Mouse (Mus musculus) heart, embryonic 12.5 days (tissue): Measurements from ENCODE around the gene Slc38a10. TPM values are rescaled to one million over a fixed set of nuclear protein-coding genes. Genes with fewer than 3 reads are reported as not detected.

Experiments used
- ATAC-seq: fragments of 200-750 bp; cut with Nextera tagmentation; 2 replicates; pipeline ENCODE4 v1.8.0; 2017; ENCODE audit warnings: moderate TSS enrichment, moderate library complexity; ENCODE audit not compliant: insufficient number of reproducible peaks, low FRiP score
- H3K27ac ChIP-seq: fragments of 300-500 bp; sonication (generic); 2 replicates; pipeline ENCODE4 v1.5.1; 2016; ENCODE audit warnings: mild to moderate bottlenecking, moderate library complexity; ENCODE audit not compliant: poor library complexity, severe bottlenecking
- H3K27me3 ChIP-seq: fragments of 300-500 bp; sonication (generic); replicated peaks from 2 replicates; pipeline ENCODE4 v1.6.1; 2016; ENCODE audit warnings: mild to moderate bottlenecking, moderate library complexity
- H3K36me3 ChIP-seq: fragments of 300-500 bp; sonication (generic); 2 replicates; pipeline ENCODE4 v1.6.1; 2016; ENCODE audit warnings: mild to moderate bottlenecking, moderate library complexity
- H3K4me1 ChIP-seq: fragments of 300-500 bp; sonication (generic); replicated peaks from 2 replicates; pipeline ENCODE4 v1.6.1; 2016; ENCODE audit warnings: mild to moderate bottlenecking
- H3K4me2 ChIP-seq: fragments of 300-500 bp; sonication (generic); 2 replicates; pipeline ENCODE4 v1.6.1; 2016; ENCODE audit warnings: mild to moderate bottlenecking, moderate library complexity
- H3K4me3 ChIP-seq: fragments of 300-500 bp; sonication (generic); 2 replicates; pipeline ENCODE4 v1.5.1; 2016; ENCODE audit warnings: mild to moderate bottlenecking
- H3K9ac ChIP-seq: fragments of 300-500 bp; sonication (generic); 2 replicates; pipeline ENCODE4 v1.6.1; 2016; ENCODE audit warnings: mild to moderate bottlenecking, moderate library complexity
- H3K9me3 ChIP-seq: fragments of 300-500 bp; sonication (generic); replicated peaks from 2 replicates; pipeline ENCODE4 v1.6.1; 2016; ENCODE audit warnings: mild to moderate bottlenecking, moderate library complexity
- WGBS: fragments of 180-500 bp; shearing (Covaris S2); methylation state at CpG from one replicate; pipeline ENCODE4 v1.1.7; 2016; 5-methylcytosine and 5-hydroxymethylcytosine counted together
- polyA plus RNA-seq: library from polyadenylated mRNA; unstranded; fragments of >200 nt; fragmentation: Nextera tagmentation; extraction: Ambion mirVana; gene quantifications from 2 replicates; pipeline ENCODE4 v1.2.1, GENCODE M21; 2016

Slc38a10 gene
- 114 and 117 TPM in 2 replicates for polyA plus RNA-seq

DNA sequence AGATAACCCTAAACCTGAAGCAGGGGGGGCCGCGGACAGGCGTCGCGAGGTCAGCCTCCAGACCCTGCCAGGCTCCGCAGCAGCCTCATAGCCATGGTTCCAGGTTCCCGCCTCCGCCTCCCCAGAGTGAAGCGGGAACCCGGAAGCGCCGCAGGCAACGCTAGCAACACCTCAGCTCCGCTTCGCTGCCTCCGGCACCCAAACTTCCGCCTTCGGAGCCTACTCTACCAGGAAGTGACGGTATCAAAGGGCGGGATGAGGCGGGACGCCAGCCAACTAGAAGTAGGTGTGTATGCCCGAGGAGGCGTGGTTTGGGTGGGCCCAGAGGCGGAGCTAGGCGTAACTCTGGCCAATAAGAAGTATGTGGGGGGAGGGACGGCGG lies at the start of gene Slc38a10:
Slc38a10 (minus strand) TSS at position 234 of the 382 bp plus-strand sequence.
- under 1% methylated on average over 28 of the region's 28 CpGs for WGBS
- peak within 1 kb of the TSS; percentile 76 for H3K4me3 ChIP-seq
- ATAC-seq = peak; percentile 98
- no peaks in the 10 kb centered on the region; the same call in 1 of the 2 replicates for H3K9me3 ChIP-seq
- H3K4me1 ChIP-seq = peaks cover 26% of the 10 kb centered on the region
- peak within 1 kb of the TSS; percentile 79 for H3K9ac ChIP-seq
- H3K27me3 ChIP-seq = no peaks in the 10 kb centered on the region
- H3K4me2 ChIP-seq = peak within 1 kb of the TSS; percentile 95
- peak within 1 kb of the TSS; percentile 80 for H3K27ac ChIP-seq
- H3K36me3 ChIP-seq = no peaks in the 10 kb centered on the region

DNA sequence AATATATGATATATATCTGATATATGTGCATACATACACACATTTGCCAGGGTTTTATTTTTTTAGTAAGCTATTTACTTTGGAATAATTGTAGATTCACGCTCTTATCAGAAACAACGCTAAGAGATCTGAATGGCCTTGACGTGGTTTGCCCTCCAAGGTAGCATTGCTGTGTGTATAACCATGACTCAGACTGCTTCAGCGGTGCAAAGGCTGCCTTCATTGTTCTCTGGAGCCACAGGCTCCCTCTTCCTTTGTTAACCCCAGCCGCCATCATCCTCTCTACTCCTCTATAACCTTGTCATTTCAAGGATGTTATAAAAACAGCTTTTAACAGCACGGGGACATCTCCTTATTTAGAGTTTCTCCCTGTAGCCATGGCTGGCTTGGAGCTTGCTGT lies 49.5 kb upstream of the Slc38a10 start:
- H3K27ac ChIP-seq = no peak overlapping the region
- WGBS = 65% methylated on average over 6 of the region's 6 CpGs
- H3K27me3 ChIP-seq = no peaks in the 10 kb centered on the region
- H3K36me3 ChIP-seq = no peaks in the 10 kb centered on the region
- no peaks in the 10 kb centered on the region for H3K9me3 ChIP-seq
- H3K4me3 ChIP-seq = no peak overlapping the region
- no peak overlapping the region for H3K4me2 ChIP-seq
- no peak overlapping the region for H3K9ac ChIP-seq
- ATAC-seq = no peak
- H3K4me1 ChIP-seq = peaks cover 15% of the 10 kb centered on the region

DNA sequence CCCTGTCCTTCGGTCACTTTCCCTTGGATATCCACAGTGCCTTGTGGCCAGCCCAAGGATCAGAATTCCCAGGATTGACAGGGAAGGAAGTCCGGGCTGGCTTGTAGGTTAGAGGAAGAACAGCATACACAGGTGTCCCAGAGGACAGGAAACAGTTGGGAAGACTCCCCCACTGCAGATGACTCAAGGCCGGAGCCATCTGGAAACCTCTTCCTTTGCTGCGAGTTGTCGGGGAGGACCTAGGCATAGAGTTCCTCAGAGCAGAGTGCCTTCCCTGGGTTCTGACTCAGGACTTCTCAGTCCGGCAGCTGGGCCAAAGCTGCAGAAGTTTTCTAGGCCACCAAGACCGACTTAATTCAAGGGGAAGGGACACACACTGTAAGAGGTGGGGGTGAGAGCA lies 48.6 kb upstream of the Slc38a10 start:
- Histone ChIP-seq H3K9me3 (no peaks in the 10 kb centered on the region), H3K4me1 (peaks cover 13% of the 10 kb centered on the region), H3K27ac (no peak overlapping the region), H3K9ac (0 out of 2 replicates have a peak overlapping the region, but pooled peaks have one; percentile 16), H3K4me2 (no peak overlapping the region), H3K4me3 (no peak overlapping the region), H3K27me3 (no peaks in the 10 kb centered on the region), H3K36me3 (no peaks in the 10 kb centered on the region)
- 43% methylated on average over 7 of the region's 7 CpGs for WGBS
- ATAC-seq = no peak

DNA sequence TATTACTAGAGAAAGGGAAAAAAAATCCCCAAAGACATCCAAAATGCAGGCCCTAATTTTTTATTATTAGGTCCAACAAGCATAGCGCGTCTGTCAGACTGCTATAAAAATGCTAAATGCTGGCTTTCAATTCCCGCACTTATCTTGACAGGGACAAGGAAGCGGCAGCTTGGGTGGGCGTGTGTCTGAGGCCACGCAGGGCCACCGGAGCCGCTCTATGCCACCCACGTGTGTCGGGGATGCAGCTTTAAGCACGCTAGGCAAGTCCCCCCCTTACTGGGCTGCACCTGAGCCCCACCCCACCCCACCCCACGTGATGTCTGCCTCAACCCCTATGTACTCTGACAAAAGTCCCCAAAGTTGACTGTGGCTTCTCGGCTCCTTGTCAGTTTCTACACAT lies 47.7 kb upstream of the Slc38a10 start:
- H3K4me2 ChIP-seq = peak overlapping the region; percentile 42
- no peak overlapping the region for H3K27ac ChIP-seq
- peaks cover 13% of the 10 kb centered on the region for H3K4me1 ChIP-seq
- no peaks in the 10 kb centered on the region for H3K27me3 ChIP-seq
- H3K9me3 ChIP-seq = no peaks in the 10 kb centered on the region
- no peak overlapping the region for H3K4me3 ChIP-seq
- H3K36me3 ChIP-seq = no peaks in the 10 kb centered on the region
- no peak overlapping the region for H3K9ac ChIP-seq
- WGBS = 24% methylated on average over 13 of the region's 13 CpGs
- ATAC-seq = no peak

DNA sequence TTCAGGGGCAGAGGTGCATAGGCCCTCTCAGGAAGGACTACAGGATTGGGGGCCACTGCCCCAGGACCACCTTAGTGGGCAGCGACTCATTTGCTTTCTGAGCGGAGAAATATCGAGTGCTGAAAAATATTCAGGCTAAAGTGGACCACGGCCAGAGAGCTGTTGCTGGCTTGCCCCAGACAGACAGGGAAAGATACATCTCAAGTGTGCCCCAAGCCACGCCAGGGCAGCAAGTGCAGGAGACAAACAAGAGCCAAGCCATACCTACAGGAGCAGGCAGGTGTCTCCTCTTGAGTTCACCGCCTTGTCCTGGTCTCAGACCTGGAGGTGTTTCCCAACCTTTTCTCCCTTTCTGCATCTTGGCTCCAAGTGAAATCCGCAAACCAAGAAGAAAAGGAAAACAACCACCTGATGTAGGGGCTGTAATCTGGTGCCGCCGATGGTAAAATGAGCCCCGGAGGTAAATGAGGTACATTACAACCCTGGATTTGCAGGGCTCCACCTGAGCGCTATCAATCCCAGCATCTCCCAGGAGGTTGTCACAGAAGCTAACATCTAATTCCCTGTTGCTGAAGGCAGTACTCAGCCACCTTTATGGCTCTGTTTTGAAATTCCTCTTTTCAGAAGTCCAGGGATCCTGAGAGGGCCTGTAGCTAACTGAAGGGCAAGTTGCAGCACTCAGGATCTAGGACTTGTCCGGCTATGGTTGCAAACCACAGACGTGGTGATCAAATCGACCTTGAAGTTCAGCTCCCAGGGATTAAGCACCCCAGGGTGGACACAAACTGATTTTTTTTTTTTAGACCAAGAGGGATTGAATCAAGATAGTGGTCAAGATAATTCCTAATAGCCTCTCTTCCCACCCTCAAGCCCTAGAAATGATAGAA lies 39.6 kb upstream of the Slc38a10 start:
- Histone ChIP-seq H3K27ac (peak overlapping the region; percentile 93), H3K4me1 (peaks cover 27% of the 10 kb centered on the region), H3K4me3 (peak overlapping the region; percentile 62), H3K9ac (peak overlapping the region; percentile 70), H3K27me3 (no peaks in the 10 kb centered on the region), H3K36me3 (peaks cover 8% of the 10 kb centered on the region; the same call in 1 of the 2 replicates), H3K4me2 (peak overlapping the region; percentile 97), H3K9me3 (no peaks in the 10 kb centered on the region)
- ATAC-seq = no peak
- 38% methylated on average over 14 of the region's 14 CpGs for WGBS

DNA sequence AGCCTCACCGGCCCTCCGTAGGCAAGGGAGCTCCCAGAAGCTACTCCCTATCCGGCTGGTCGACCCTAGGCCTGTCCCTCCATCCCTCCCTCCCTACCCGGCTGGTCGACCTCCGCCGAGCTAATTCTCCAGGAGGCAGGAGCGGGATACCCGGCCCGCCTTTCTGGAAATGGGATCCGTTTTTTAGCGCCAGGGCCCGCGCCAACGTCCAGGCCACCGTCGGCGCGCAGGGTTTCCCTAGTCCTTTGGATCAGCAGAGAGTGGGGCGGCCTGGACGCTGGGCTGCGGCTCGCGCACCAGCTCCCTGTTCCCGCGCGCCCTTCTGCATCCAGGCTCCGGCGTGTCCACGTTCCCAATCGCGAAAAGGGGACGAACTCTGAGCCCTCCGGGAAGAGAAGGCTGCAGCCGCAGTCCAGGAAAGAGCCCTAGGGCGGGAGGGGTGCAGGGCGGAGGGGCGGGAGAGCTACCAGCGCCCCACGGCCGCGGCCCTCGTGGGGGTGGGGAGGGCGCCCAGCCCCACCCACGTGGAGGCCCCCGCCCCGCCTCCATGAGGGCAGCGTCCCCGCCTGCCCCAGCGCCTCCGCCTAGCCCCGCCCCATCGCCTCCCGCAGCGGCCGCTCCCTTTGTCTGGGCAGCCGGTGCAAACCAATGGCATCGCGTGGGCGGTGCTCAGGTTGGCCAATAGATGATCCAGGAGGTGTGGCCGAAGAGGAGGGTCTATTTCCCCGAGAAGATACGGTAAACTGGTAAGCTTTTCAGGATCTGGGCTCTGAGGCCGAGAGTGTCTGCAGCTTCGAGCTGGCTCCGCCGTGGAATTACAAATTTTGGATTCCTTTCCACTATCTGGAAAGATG lies 38.5 kb upstream of the Slc38a10 start:
- peak overlapping the region; percentile 87 for H3K9ac ChIP-seq
- H3K4me2 ChIP-seq = peak overlapping the region; percentile 97
- peak overlapping the region; percentile 62 for H3K4me3 ChIP-seq
- H3K27me3 ChIP-seq = no peaks in the 10 kb centered on the region
- peaks cover 11% of the 10 kb centered on the region; the same call in 1 of the 2 replicates for H3K36me3 ChIP-seq
- H3K27ac ChIP-seq = peak overlapping the region; percentile 93
- peak; percentile 93 for ATAC-seq
- under 1% methylated on average over 68 of the region's 68 CpGs for WGBS
- peaks cover 38% of the 10 kb centered on the region for H3K4me1 ChIP-seq
- no peaks in the 10 kb centered on the region for H3K9me3 ChIP-seq

DNA sequence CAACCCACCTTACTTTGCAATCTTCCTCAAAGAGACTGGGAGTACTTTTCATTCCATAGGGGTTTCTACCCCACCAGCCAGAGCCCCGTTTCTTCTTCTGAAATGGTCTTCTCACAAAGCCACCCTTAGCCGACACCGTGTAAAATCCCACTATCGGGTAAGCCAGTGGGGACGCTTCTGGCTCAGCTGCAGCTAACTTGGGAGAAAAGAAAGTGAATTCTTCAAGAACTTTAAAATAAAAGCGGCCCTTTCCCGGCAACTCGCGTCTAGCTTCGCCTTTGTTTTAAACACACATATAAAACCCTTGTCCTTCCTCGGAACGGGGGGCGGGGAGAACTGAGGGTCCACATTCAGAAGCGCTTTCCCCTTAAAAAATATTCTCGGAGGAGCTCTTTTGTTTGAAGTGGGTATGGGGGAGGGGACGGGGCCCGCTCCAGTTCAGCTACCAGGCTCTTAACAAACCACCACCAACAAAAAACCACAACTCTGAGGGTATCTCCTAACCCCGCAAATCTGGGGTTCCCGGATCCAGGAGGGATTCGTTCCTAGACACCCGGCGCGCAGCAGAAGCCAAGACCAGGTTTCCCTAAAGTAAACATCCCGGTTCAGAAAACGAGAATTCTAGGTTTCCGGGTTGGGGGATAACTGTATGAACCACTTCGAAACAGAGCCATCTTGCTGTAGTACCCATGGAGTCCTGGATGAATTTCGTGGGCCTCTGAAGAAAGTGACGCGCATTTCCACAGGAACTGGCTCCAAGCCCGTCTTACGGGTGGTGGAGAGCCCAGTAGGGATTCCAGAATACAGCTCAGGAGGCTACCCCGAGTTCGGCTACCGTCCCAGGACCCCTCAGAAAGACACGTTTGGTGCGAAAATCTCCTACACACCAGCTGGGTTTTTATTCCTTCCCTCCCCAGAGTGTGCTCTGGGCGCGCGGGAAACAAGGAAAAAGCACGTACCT lies 37.6 kb upstream of the Slc38a10 start:
- peaks cover 11% of the 10 kb centered on the region; the same call in 1 of the 2 replicates for H3K36me3 ChIP-seq
- WGBS = under 1% methylated on average over 41 of the region's 41 CpGs
- peak overlapping the region; percentile 93 for H3K27ac ChIP-seq
- H3K27me3 ChIP-seq = no peaks in the 10 kb centered on the region
- H3K9me3 ChIP-seq = no peaks in the 10 kb centered on the region
- H3K9ac ChIP-seq = peak overlapping the region; percentile 87
- peak overlapping the region; percentile 97 for H3K4me2 ChIP-seq
- peaks cover 47% of the 10 kb centered on the region for H3K4me1 ChIP-seq
- H3K4me3 ChIP-seq = peak overlapping the region; percentile 62
- ATAC-seq = no peak

DNA sequence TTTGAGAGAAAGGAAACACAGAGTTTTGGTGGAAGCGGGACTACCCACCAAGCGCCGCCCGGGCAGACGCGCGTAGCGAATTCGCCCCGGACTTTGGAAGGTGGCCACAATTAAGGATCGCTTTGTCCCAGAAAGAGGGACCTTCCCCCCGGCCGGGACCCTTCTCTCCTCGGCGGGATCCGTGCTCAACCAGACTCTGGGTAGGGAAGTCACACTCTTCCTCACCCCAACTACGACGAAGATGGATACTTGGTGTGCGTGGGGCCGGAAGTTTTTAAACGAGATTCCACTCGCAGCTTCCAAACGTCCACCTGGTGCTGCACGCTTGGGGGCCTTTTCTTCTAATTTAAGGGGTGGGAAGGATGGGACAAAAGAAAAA lies 36.9 kb upstream of the Slc38a10 start:
- Histone ChIP-seq H3K9me3 (no peaks in the 10 kb centered on the region), H3K4me1 (peaks cover 54% of the 10 kb centered on the region), H3K4me2 (peak overlapping the region; percentile 97), H3K27ac (peak overlapping the region; percentile 93), H3K9ac (peak overlapping the region; percentile 87), H3K27me3 (no peaks in the 10 kb centered on the region), H3K36me3 (peaks cover 11% of the 10 kb centered on the region; the same call in 1 of the 2 replicates), H3K4me3 (peak overlapping the region; percentile 62)
- no peak for ATAC-seq
- WGBS = under 1% methylated on average over 24 of the region's 24 CpGs

DNA sequence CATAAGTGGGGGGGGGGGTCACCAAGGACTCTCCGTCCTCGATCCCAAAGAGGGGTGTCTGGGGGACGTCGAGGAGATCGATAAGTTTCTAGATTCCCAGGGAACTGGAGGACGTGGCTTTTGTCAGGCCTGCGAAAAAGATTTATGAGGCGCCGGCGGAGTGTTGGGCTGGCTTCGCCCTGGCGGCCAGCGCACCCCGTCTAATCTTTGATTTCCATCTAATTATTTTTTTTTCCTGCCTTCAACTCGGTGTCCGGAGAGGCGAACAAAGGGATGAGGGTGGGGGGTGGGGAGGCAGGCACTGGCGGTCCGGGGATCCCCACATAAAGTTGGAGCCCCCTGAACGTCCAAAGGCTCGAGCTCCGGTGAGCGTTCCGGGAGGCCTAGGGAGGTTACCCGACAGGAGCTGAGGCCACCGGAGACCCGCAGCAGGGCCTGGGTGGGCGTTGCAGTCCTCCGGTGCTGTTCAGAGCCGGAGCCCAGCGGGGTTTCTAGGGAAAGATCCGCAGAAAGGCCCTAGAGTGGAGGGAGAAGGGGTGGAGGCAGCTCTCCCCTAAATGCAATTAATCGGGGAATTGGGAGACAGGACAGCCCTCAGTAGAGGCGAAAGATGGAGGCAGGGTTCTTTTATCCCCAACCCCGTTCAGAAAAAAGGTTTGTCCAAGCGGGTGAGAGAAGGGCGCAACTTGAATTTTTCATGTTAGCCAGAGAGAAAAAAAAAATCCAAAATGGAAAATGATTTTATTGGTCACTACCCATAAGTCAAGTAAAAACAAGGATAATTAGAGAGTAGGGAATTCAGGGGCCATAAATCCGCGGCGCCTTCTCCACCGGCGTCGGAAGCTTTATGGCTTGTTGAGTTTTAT lies 36.3 kb upstream of the Slc38a10 start:
- H3K9ac ChIP-seq = peak overlapping the region; percentile 87
- H3K9me3 ChIP-seq = no peaks in the 10 kb centered on the region
- peaks cover 11% of the 10 kb centered on the region; the same call in 1 of the 2 replicates for H3K36me3 ChIP-seq
- H3K27me3 ChIP-seq = no peaks in the 10 kb centered on the region
- peak overlapping the region; percentile 62 for H3K4me3 ChIP-seq
- ATAC-seq = no peak
- peaks cover 60% of the 10 kb centered on the region for H3K4me1 ChIP-seq
- H3K4me2 ChIP-seq = peak overlapping the region; percentile 97
- WGBS = under 1% methylated on average over 43 of the region's 43 CpGs
- peak overlapping the region; percentile 66 for H3K27ac ChIP-seq
